Mouse (Mus musculus) heart, postnatal 0 days (tissue): ENCODE results near the gene Hmgcs2.

Experiments used
- CTCF ChIP-seq: IDR thresholded peaks from 2 replicates; pipeline ENCODE4 v1.5.1; 2016; ENCODE audit warnings: antibody characterized with exemption, control low read depth, low read depth
- EP300 ChIP-seq: IDR thresholded peaks from 2 replicates; pipeline ENCODE4 v1.6.1; 2016; ENCODE audit warnings: antibody characterized with exemption, low read depth

- TF ChIP-seq CTCF (no peak), EP300 (no peak)
Observed at GRCm38 (mm10) chr3:98261415-98261814, 18.8 kb upstream of the Hmgcs2 start.
